Mouse (Mus musculus) yolk sac, embryonic 10.5 days (tissue): ENCODE data around the gene Tmem52.
"Not testable (repeated sequence)": the region's sequence is repeated elsewhere in the genome, so short reads cannot be mapped to it uniquely, and the experiment has no call there.

Experiments used
- DNase-seq: peaks from one replicate; pipeline ENCODE4 v3.0.0-alpha.2; 2017; ENCODE audit warnings: low spot score

Gene Tmem52

DNA sequence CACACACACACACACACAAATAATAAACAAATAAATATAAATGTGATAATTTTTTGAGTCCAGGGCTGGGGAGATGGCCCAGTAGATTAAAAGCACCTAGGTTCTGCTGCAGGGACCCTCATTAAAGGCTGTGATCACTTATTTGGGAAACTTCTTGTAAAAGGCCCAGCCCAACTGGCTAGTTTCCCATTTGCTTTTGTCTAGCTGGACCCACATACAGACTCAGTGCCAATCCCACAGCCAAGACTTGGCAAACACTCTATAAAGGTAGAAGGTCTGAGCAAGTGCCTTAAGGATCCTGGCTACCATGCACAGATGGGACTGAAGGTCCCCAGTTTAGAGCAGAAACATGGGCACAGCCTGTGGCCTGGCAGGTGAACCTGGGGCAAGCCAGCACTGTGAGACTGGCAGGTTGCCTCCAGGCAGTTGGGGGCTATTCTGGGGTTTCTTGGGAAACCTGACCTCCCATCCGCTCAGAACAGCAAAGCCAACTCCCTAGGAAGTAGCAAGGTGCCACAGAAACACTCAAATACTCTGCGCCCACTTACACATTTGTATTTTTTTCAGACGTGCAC, 3.9 kb downstream of the Tmem52 start:
- no peak for DNase-seq

DNA sequence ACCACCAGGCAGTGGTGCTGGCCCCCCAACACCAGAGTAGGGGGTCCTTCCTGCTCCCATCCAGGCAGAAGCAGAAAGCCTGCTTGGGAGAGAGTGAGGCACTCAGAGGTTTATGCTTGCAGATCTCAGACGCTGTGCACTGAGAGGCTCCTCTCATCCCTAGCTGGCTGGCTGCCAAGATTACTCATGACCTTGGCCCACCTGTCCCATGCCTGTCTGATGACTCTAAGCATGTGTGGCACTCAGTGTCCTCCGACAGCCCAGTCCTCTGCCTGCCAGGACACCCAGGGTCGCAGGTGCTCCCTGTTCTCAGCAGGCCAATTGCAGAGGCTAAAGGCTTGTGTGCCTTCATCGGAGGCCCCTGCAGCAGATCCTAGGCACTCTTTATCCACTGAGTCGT, 4.4 kb downstream of the Tmem52 start:
- peak; percentile 27 for DNase-seq

DNA sequence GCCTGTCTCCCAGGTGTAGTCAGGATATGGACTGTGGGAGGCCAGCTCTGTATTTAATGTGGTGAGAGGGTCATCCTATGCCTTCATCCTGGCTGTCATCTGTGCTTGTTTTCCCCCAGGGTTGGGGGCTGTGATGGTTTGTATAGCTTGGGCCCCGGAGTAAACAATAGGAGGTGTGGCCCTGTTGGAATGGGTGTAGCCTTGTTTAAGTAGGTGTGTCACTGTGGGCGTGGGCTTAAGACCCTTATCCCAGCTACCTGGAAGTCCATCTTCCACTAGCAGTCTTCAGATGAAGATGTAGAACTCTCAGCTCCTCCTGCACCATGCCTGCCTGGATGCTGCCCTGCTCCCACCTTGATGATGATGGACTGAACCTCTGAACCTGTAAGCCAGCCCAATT, 4.9 kb downstream of the Tmem52 start:
- DNase-seq: not testable (repeated sequence)

DNA sequence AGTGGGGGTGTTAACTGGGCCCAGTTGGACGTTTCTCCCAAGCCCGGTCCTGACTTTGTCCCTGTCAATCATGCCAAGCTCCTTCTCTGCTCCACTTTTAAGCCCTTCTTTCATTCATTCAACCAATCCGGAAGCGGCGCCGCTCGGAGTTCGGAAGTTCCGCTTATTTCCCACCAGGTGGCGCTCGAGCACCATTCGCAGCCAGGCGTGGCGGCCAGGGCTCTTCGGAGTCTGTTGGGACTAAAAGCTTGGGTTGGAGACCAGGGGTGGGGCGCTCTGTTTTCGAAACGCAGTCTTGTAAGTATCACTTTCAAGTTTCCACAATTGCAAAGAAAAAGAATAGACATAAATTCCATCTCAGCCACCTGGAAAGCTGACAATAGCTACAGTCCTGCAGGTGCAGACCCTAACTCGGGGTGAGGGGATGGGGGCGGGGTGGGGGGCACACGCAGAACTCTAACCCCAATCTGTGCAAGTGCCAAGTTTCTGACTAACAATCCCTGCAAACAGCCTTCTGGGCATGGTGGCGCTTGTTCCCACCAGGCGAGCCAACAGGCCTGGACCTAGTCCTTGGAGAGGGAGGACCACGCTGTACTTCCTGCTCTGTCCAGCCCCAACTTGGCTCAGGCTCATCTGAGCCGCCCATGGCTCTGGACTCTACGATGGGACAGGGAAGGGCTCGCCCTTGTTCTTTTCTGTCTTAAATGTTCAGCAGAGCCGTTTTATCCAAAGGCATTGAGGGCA, 12.6 kb downstream of the Tmem52 start:
- DNase-seq: peak; percentile 65

DNA sequence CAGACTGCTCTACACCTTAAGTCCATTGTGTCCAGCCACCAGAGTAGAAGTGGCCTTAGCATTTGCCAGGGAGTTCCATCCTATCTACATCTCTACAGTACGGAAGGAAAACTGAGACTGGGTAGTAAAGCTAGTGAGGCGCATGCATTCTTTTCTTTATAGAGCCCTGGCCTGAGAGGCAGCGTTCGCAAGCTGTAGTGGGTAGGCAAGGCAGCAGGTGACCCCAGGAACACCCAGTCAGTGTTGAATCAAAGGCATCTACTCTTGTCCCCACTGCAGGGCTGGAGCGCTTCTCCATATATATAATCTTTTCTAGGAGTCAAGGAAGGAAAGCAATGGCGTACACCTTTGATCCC, 13.2 kb downstream of the Tmem52 start:
- DNase-seq: no peak

DNA sequence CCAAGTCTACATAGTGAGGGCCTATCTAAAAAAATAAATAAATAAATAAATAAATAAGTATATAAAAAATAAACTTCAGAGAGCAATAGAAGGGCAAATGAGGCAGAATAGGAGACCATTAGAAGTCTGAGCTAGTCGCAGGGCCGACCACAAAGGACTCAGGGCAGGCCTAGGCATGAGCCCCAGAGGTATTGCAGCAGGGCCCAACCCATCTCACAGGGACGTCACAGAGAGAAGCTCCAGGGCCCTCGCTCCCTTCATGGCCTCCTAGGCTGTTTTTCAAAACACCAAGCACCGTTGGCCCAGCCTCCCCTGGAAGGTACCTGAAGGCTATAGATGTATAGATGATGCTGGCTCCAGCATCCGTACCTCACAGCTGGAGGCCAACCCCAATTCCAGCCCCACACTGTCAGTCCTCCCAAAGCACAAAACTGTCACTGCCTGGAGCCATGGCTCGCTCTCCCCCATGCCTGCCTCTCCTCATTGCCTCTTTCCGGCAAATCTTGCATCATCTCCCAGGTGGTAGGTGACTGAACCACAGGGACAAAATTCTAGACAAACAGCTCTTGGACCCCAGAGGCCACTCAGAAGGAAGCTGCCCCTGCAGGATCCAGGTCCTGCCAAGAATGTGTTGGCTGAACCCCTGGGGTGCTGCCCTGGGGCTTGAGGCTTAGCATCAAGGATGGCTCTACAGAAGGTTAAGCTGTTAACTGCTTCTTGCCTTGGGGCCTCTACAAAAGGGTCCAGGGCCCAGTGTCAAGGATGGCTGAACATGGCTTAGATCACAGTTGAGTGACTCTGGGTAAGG, 14.0 kb downstream of the Tmem52 start:
- DNase-seq: no peak

DNA sequence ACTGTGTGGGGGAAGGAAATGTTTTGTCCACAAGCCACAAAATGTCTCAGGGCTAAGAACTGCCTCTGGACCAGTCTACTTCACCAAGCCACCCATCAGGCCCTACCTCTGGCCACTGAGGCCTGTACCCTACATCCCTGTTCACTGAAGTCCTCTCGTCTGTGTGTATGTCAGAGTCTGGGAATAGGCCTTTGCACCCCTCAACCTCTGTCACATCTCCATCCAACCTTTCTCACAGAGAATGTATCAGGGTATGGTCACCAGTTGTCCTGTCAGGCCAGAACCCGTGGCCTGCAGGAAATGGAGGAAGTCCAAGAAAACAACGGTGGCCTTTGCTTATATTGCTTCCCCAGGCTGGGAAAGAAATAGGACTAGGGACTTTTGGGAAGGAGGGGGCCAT, 16.6 kb downstream of the Tmem52 start:
- DNase-seq: no peak

DNA sequence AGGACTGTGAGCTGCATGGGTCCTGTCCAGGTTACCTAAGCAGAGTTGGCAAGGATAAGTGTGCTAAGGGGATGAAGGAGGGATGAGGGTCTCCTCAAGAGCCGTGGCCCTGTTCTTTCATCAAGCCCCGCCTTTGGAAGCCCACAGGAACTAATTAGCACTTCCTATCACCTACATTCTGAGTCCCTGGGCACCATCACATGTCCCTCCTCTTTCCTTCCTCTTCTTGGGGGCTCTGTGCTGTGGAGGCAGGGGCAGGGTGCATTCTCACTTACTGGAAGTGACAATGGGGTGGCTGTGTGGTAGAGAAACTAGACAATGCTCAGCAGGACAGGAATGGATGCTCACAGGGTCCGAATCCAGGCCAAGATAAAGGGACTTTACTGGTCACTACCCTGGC, 18.8 kb downstream of the Tmem52 start:
- peak; percentile 24 for DNase-seq

DNA sequence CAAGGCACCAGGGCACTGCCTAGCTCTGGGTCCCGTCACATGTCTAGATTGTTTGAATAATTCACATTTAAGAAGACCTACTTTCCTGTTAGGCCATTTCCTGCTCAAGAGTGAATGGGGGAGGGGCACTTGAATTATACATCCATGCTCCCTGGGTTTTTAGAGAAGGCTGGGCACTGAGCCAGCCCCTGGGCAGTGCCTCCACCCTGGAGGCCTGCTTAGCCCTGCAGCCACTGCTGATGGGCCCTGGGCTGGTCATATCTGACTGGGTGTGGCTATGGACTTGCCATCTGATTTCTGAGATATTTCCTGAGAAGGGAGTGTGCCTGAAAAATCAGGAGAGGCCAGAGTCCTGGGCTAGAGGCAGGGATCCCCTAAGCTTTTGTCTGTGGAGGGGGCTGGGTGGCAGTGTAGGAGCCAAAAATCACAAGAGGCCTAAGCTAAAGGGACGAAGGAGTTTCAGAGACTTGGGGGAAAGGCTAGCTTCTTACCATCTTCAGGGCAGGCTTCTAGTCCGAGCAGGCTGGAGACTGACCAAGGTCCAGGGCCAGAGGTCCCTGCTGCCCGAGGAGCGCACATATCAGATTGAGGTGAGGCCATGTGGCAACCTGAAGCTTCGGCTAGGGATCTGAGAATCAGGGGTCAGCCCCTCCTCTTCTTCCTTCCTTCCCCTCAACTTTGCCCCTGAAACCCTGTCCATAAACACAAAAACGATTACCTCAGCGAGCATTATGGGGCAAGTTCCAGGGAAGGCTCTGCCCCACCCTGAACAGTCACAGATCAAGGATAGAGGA, 19.5 kb downstream of the Tmem52 start:
- DNase-seq: peak; percentile 88

DNA sequence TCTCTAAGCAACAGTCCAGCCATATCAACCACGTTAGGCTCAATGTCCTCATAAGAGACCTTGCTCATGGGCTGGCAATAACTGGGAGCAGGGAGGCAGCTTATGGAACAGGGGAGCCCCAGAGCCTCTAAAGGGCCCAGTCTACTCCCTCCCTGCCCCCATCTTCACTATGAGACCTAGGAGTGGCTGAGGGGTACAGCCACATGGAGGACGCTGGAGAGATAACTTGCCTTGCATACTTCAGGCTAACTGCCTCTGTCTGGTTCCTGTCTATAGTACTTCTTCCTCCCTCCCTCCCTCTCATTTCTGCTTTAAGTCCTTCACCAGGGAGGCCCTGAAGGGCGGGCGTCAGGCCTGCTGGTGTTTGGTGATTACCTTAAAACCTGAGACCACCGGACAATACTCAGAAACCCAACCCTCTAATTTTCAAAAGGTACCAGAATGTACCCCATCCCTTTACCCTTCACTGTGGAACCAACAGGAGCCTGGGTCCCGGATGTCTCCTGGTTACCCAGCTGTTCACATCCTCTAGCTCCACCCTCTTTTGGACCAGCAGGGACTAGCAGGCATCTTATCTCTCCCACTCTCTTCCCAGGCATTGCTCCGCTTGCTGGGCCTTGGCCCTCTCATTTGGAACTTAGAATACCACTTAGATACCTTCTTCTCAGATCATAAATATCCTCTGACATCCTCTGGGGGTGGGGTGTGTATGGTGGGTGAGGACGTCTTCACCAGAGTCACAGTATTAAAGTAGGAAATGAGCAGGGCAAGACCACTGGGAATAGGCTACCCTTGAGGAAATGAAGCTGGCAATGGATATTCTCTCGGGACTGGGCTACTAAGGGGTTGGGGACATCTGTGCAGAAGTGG, 20.4 kb downstream of the Tmem52 start:
- peak; percentile 18 for DNase-seq

DNA sequence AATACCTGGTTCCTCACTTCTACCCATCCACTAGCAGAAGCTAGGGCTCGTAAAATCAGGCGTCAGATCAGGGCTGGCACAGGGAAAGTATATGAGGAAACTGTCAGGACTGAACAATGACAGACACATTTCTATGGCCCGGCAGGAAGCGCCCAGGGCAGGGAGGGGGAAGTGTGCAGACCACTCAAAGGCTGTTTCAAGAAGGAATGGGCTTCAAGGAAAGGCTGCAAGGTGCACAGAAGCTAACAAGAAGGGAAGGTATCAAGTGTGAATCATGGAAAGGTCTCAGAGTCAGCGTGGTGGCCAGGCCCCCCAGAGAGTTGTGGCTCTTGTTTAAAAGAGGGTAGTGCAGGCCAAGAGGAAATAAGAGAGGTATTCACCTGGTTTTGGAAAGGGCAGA, 21.5 kb downstream of the Tmem52 start:
- no peak for DNase-seq

DNA sequence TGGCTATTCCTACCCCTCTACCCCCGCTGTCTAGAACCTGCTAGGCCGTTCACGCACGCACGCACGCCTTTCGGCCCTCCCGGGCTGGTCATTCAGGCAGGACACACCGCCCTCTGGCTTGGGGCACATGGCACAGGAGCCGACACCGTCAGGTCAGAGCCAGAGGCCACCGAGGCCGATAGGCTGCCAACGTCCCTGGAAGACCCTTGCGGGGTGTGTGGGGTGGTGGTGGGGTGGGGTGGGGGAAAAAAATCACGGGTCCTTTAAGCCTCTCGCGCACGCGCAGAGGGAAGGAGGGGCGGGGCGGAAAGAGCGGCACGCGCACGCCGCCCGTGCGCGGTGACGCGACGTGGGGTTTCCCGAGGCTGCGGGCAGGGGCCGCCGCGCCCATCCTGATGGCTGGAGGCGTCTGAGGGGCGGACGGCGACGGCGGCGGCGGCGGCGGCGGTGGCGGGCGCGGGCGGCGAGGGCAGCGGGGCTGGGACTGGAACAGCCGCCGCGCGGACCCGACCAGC, 22.1 kb downstream of the Tmem52 start, which contains the start of gene Gnb1:
Gene Gnb1, plus strand, starts transcription at position 372 of the 515 bp plus-strand sequence.
- peak; percentile 88 for DNase-seq

DNA sequence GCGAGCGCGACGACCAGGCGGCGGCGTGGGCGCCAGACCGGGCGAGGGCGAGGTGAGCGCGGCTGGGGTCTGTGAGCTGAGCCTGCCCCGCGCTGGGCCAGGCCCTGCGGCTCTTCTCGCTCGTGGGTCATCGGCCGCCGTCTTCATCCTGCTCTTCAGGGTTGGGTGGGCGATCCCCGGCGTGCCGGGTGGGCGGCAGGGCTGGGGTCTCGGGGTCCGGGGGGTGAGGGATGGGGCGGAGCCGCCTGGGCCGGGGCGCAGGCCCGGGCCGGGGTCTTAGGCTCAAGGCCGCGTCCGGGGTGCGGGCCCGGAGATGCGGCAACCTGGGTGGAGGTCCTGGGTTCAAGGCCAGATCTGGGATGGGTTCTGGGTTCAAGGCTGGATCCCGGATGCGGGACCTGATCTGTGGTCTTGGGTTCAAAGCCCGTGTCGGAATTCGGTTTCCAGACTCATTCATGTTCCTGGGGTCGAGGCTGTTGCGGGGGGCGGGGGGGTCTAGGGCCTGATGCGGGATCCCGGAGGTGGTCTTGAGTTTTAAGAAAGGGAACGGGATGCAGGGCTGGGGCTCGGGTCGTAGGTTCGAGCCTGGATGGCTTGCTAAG, 22.7 kb downstream of the Tmem52 start:
- DNase-seq: peak; percentile 69

DNA sequence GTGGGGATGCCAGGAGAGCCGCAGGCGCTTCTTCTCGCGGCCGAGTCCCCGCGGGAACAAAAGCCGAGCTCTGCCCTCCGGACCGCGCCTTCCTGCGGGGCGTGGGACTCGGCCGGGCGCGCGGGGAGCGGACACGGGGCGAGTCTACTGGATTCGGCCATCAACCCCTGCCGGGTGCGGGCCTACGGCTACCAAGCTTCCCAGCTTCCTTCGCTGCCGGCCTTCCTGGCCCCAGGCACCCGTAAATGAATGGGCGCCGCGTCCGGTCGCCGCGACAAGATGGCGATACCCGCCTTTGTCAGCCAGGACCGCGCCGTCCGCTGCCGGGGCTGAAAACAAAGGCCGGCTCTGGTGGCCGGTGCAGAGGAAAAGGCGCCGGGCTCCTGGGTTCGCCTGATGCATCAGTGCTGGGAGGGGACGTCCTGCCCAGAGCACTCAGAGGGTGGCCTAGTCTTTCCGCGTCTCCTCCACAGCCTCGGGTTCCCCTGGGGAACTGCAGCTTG, 23.3 kb downstream of the Tmem52 start:
- DNase-seq: peak; percentile 62

DNA sequence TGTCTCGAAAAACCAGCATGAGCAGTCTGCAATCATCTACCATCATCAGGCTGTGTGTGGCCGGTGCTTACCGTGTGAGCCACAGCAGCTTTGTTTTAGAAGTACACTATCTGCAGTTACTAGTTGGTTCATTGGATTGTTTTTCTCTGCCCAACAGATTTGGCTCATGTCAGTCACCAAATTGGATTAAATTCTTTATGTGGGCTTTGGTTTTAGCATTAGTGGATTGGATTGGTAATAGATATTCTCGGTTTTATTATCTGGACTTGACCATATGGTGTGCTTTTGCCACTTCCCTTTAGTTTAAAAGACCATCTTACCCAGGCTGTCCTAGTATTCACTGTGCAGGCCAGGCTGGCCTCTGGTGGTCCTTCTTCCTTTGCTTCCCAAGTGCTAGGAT, 26.0 kb downstream of the Tmem52 start:
- no peak for DNase-seq

DNA sequence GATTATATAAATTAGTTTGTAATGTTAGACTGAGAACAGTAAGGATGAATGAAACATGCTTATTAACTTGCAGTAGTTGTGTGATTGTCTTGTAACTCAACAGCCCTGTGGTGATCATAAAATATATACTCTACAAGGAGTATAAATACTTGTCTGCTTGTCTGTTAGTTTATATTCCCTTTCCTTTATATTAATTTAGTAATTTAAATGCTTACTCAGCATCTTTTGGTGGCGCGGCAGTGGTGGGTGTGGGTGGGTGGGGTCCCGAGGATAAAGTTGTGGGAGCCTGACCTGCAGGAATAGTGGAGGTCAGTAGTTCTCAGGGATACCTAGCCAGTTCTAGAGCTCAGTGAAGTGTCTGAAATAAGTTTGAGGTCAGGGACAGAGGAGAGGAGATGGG, 29.0 kb downstream of the Tmem52 start:
- DNase-seq: no peak

DNA sequence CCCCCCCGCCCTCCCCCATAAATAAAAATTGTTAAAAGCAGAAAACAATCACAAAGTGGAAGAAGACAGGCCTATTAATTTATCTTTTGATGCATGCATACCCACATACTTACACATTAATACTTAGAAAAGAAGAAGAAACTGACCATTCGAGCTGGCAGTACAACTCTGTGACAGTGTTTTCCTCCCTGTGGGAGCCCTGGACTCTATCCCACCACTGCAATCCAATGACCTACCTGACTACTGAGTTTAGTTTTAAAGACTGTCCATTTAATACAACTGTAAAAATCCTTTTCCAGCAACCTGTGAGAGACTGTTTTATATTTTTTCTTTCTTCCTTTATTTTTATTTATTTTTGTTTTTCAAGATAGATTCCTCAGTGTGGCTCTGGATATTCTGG, 32.2 kb downstream of the Tmem52 start:
- DNase-seq: no peak

DNA sequence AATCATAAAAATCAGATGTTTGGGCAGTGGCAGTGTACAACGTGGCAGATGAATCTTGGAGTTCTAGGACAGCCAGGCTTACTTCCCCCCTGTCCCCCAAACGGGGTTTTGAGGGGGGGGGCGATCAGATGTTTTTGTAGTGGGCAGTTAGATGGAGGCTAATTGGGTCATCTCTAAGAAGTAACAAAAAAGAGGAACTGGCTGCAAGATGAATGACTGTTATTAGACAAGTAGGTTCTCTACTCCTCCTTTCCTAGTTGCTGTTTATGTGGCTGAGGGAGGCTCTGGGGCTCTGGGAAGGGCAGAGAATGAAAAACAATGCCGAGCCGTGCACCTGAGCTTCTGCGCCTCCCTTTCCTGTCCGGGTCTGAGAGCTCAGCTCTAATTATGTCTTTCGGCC, 36.2 kb downstream of the Tmem52 start:
- no peak for DNase-seq

DNA sequence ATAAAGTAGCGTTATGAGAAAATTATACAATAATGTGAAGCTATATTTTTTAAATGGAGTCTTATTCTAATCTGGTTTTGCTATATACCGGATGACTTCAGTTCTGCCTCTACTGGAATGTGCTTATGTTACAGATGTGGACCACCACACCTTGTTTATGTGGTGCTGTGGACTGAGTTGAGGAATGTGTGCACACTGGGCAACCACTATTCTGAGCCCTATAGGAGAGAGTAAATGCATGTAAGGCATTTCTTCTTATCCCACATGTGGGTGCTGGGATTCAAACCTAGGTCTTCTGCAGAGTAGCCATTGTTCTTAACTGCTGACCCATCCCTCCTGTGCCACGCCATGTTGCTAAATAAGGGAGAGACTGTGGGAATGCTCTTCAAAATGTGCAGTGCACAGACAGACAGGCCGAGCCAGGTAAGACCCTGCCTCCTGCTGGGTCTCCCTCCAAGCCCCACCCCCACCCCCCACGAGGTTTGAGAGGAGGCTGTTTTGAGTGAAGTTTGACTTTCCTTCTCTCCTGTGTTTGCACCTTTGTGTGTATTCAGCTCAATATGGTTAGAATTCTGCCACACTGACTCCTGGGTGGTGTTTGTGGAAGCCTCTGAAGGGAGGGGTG, 36.9 kb downstream of the Tmem52 start:
- DNase-seq: no peak

DNA sequence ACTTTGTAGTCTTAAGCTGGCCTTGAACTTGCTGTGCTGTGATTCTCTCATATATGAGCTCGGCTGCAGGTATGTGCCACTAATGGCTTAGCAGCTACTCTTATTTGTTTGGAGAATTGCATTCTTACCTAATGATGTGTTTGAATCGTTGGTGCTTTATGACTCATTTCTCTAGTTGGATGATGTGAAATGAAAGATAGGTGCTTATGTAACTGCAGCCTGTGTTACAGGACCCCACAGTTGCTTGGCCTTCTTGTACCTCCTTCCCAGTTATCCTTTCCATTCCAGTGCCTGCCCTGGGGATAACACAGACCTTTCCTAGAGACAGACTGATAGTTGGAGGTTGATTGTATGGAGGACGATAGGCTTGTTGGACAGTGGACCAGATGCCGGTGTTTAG, 39.7 kb downstream of the Tmem52 start:
- DNase-seq: no peak
